Mouse (Mus musculus): ENCODE measurements around the gene Frmd7.

- TF ChIP-seq POLR2A (IDR thresholded peaks at IDR 0.05; ENCODE audit: control insufficient read depth, low read depth, low read length) = no peak
- no peak for TF ChIP-seq CTCF (IDR thresholded peaks at IDR 0.05; ENCODE audit: control insufficient read depth, insufficient read depth, insufficient replicate concordance, low read depth, low read length)
Measured at GRCm38 (mm10) chrX:50969907-50970306, 27.4 kb upstream of the Frmd7 start.

Measured in testis, adult 2 months (tissue).